Mouse (Mus musculus) mesoderm, embryonic 11.5 days (tissue): ENCODE data around the gene Cntnap4.
"Not testable (repeated sequence)": the region's sequence is repeated elsewhere in the genome, so short reads cannot be mapped to it uniquely, and the experiment has no call there.

Experiments used
- DNase-seq: peaks from one replicate; pipeline ENCODE4 v3.0.0-alpha.2; 2012; ENCODE audit warnings: low read depth, low spot score

Cntnap4 gene

GRCm38 (mm10) chr8:112724918-112725317 lies 155.1 kb downstream of the Cntnap4 start:
- DNase-seq = no peak

GRCm38 (mm10) chr8:112730583-112731432 lies 161.0 kb downstream of the Cntnap4 start:
- no peak for DNase-seq

- DNase-seq = no peak
Observed at GRCm38 (mm10) chr8:112735575-112735974, 165.7 kb downstream of the Cntnap4 start.

- DNase-seq = no peak
Observed at GRCm38 (mm10) chr8:112743331-112743730, 173.5 kb downstream of the Cntnap4 start.

- no peak for DNase-seq
Observed at GRCm38 (mm10) chr8:112747296-112747695, 177.5 kb downstream of the Cntnap4 start.

GRCm38 (mm10) chr8:112755171-112755570 lies 185.3 kb downstream of the Cntnap4 start:
- no peak for DNase-seq

- DNase-seq = no peak
Observed at GRCm38 (mm10) chr8:112803058-112803457, 233.2 kb downstream of the Cntnap4 start.

GRCm38 (mm10) chr8:112809382-112809781 lies 239.5 kb downstream of the Cntnap4 start:
- no peak for DNase-seq

- DNase-seq = no peak
Observed at GRCm38 (mm10) chr8:112841057-112841456, 271.2 kb downstream of the Cntnap4 start.

GRCm38 (mm10) chr8:112849541-112849940 lies 279.7 kb downstream of the Cntnap4 start:
- DNase-seq = not testable (repeated sequence)

- peak; percentile 46 for DNase-seq
Observed at GRCm38 (mm10) chr8:112906458-112907112, 336.7 kb downstream of the Cntnap4 start.

GRCm38 (mm10) chr8:112909527-112909926 lies 339.7 kb downstream of the Cntnap4 start:
- DNase-seq = peak; percentile 30

- no peak for DNase-seq
Observed at GRCm38 (mm10) chr8:112911422-112911821, 341.6 kb downstream of the Cntnap4 start.

- DNase-seq = peak; percentile 6
Observed at GRCm38 (mm10) chr8:112922151-112922550, 352.3 kb downstream of the Cntnap4 start.

- DNase-seq = no peak
Observed at GRCm38 (mm10) chr8:112922789-112923188, 352.9 kb downstream of the Cntnap4 start.
